Mouse (Mus musculus) bone marrow macrophage, adult 2 months (primary cell): ENCODE results near the gene Rbms2. TPM values are rescaled to one million over a fixed set of nuclear protein-coding genes. Genes with fewer than 3 reads are reported as not detected.
"Not testable (repeated sequence)": the region's sequence is repeated elsewhere in the genome, so short reads cannot be mapped to it uniquely, and the experiment has no call there.

Source experiments
- H3K27ac ChIP-seq: 2 replicates; pipeline ENCODE4 v1.5.1; 2012; ENCODE audit warnings: low read depth, low read length; ENCODE audit not compliant: insufficient read depth
- H3K4me1 ChIP-seq: 2 replicates; pipeline ENCODE4 v1.6.1; 2012; ENCODE audit warnings: low read length; ENCODE audit not compliant: control insufficient read depth, insufficient read depth
- H3K4me3 ChIP-seq: 2 replicates; pipeline ENCODE4 v1.5.1; 2012; ENCODE audit warnings: mild to moderate bottlenecking, low read length, moderate library complexity; ENCODE audit not compliant: insufficient read depth
- CTCF ChIP-seq: IDR thresholded peaks from 2 replicates; pipeline ENCODE4 v1.5.1; 2012; ENCODE audit warnings: low read depth, mild to moderate bottlenecking, low read length, moderate library complexity
- POLR2A ChIP-seq: IDR thresholded peaks from 2 replicates; pipeline ENCODE4 v1.6.1; 2012; ENCODE audit warnings: mild to moderate bottlenecking, low read depth, low read length, borderline replicate concordance
- polyA plus RNA-seq: library from polyadenylated mRNA; stranded (reverse); fragments of >200 nt; gene quantifications from 2 replicates; pipeline ENCODE4 v1.2.4, GENCODE M21; 2012; ENCODE audit not compliant: missing spikeins, insufficient read depth, insufficient read length

Rbms2 gene
- polyA plus RNA-seq, 1 experiment = 39.8 TPM

DNA sequence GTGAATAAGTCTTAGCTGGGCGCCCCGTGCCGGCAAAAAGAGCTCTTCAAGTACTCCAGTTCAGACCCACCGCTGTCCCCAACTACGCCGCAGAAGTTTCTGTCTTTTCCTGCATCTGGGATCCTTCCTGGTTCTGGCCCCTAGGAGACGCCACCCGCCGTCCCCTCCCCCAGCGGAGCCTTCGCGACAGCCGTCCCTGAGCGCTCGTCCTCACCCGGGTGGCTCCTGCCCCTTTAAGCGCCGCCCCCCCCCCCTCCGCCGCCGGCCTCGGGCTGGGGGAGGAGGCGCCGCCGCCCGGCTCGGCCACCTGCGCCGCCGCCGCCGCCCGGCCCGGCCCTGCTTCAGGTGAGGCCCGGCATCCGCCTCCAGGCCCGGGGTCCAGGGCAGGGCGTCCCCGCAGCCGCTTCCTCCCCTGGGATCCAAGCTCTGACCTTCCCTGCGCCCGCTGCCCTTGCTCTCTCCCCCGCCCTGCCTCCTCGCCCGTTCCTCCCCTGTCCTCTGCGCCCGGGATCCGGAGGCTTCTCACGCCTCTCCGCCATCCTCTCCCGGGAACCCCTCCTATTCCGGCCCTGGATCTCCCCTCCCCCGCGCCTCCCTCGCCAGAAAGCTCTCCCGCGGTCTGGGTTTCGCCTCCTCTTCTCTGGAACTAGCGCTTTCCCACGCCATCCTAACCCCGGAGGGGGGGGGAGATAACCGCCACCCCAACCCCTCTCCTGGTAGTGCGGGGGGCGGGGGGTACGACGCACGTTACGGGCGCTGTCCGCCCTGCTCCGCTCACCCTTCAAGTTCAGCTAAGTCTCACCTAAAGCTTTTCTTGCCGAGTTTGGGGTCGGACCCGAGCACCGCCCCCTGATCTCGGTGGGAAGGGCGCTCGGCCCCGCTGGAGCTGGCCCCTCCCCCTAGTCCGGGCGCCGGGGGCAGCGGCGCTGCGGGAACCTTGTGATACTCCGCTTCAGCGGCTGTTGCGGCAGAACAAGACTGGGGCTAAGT lies 87.3 kb downstream of the Rbms2 start:
- Histone ChIP-seq H3K4me1 (peaks cover 23% of the 10 kb centered on the region), H3K4me3 (peak overlapping the region; percentile 77), H3K27ac (peak overlapping the region; percentile 80)
- TF ChIP-seq POLR2A (no peak), CTCF (no peak)

DNA sequence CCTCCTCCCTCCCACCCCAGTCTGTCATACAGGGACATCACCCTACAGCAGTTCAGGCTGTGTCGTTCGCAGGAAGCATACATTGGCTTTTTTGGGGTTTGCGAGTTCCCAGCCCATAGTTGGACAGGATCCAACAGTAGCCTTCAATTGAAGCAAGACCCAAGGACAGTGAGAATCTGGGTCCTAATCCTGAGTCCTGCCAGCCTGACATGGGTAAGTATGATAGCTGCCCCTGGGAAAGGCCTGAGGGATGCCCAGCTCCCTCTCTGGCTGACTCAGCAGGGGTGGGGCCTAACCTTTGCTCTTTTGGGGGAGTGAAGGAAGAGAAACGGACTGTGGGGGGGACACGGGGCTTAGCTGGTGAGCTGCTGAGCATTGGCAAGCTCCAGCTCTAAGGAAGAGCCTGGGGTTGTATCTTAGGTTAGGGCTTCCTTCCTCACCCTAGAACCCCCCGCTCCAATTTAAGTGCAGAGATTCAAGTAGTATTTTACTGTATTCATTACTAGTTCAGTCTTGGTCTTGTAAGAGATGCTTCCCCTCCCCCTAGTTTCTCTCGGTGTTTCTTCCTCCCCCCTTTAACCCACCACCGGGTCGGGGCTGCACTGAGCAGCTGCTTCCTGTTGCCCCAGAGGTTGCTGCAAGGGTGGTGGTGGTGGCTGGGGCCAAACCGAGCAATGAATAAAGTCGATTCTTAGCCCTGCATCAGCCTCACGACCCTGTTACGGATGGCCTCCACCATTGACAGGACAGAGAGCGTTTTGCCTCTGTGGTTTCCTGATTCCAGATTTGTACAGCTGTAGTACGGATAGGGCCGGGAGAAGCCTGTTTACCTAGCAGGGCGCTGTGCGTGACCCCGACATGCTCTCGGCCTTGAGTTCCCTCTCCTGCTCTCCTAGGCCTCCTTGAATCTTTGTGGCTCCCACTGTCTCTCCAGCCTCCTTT lies 88.3 kb downstream of the Rbms2 start, which contains the start of gene Baz2a:
Baz2a (plus strand) TSS at position 14 of the 942 bp plus-strand sequence.
- H3K4me3 ChIP-seq = peak within 1 kb of the TSS; percentile 77
- H3K27ac ChIP-seq = peak within 1 kb of the TSS; percentile 80
- peaks cover 23% of the 10 kb centered on the region for H3K4me1 ChIP-seq
- TF ChIP-seq POLR2A = no peak
- TF ChIP-seq CTCF = no peak

DNA sequence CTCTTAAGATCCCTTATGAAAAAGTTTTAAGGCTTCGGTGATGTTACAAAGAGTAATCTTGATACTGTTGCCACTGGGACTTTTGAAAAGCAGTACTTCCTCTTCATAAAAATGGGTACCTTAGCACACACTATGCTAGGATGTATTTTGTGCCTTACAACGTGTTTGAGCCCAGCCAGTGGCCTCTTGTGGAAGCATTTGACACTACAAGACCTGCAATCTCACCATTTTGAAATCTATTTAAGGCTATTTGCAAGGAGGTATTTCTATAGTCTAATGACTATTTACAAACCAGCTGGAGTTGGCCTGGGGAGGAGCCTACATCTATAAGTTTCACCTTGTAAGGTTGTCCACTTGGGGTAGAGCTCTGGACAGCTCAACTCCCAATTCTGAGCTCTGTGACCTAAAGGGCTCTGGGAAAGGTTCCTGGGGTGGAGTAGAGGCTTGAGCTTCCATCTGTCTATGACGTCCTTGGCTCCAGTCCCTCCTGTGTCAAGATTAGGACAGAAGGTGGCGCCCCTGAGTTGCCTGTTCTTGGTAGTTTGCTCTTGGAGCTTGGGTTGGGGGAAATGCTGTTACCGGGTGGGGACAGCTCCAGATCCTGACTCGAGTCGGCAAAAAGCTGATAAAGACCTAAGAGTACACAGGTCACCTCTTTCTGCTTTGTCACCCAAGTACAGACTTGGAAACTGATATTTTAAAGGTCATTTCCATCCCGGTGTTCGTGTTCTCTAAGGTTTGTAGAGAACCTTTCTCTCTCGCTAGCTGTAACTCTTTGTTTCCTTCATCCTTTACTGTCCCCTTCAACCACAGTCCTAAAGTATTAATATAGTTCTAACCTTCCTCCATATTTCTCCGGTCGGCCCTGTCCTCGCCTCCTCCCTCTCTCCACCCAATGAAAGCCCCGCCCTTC lies 89.2 kb downstream of the Rbms2 start:
- peaks cover 16% of the 10 kb centered on the region for H3K4me1 ChIP-seq
- H3K27ac ChIP-seq = peak overlapping the region; percentile 76
- H3K4me3 ChIP-seq = peak overlapping the region; percentile 58
- no peak for TF ChIP-seq POLR2A
- peak; percentile 87 for TF ChIP-seq CTCF

DNA sequence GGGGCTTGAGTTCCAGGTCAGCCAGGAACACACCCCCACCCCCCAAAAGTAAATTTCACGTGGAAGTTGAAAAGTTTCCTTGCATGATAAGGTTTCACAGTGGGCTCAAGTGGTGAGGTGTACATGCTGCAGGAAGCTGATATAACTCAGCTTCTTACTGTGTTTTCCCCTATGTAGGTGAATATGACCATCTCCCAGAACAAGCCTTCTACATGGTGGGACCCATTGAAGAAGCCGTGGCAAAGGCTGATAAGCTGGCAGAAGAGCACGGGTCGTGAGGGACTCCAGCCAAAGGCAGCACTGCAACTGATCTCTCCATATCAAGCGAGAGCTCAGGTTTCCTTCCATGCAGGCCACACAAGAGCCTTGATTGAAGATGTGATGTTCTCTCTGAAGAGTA lies 90.3 kb downstream of the Rbms2 start:
- H3K4me1 ChIP-seq = peaks cover 13% of the 10 kb centered on the region

DNA sequence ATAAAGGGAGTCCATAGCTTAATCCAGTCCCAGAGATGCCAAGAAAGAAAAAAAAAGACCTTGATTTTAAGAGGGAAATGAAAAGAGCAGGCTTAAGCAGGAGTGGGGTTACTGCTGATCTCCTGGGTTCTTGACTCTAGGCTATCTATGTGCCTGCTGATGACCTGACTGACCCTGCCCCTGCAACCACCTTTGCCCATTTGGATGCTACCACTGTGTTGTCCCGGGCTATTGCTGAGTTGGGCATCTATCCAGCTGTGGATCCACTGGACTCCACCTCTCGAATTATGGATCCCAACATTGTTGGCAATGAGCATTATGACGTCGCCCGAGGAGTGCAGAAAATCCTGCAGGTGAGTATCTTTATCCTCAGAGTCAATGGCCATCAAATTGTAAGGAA lies 91.9 kb downstream of the Rbms2 start:
- TF ChIP-seq CTCF (no peak), POLR2A (no peak)
- Histone ChIP-seq H3K4me1 (peaks cover 5% of the 10 kb centered on the region), H3K27ac (no peak overlapping the region), H3K4me3 (no peak overlapping the region)

More for the DNA sequence above, 90.3 kb downstream of the Rbms2 start:
- TF ChIP-seq POLR2A = no peak
- no peak for TF ChIP-seq CTCF
- Histone ChIP-seq H3K4me3 (no peak overlapping the region), H3K27ac (no peak overlapping the region)

DNA sequence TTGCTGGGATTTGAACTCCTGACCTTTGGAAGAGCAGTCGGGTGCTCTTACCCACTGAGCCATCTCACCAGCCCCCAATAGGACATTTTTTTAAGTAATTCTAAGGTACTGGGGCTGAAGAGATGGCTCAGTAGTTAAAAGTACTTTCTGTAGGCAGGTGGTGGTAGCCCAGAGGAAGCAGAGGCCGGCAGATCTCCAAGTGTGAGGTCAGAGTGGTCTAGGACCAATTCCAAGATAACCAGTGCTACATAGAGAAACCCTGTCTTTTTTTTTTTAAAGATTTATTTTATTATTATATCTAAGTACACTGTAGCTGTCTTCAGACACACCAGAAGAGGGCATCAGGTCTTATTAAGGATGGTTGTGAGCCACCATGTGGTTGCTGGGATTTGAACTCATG lies 92.9 kb downstream of the Rbms2 start:
- H3K4me1 ChIP-seq, H3K27ac ChIP-seq, H3K4me3 ChIP-seq: not testable (repeated sequence)

DNA sequence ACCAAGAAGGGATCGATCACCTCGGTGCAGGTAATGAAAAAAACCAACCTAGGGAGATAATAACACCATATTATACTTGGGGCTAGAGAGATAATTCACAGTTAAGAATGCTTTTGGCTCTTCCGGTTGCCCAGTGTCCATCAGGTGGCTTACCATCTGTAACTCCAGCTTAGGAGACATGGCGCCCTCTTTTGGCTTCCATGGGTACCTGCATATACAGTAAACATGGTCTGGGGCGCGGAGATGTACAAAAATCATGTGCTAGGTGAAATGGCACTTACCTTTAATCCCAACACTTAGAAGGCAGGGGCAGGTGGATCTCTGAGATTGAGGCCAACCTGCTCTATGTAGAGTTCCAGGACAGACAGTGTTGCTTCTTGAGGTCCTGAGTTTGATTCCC lies 93.7 kb downstream of the Rbms2 start:
- no peak for TF ChIP-seq CTCF
- no peak for TF ChIP-seq POLR2A
- Histone ChIP-seq H3K27ac (no peak overlapping the region), H3K4me1 (peaks cover 8% of the 10 kb centered on the region), H3K4me3 (no peak overlapping the region)

DNA sequence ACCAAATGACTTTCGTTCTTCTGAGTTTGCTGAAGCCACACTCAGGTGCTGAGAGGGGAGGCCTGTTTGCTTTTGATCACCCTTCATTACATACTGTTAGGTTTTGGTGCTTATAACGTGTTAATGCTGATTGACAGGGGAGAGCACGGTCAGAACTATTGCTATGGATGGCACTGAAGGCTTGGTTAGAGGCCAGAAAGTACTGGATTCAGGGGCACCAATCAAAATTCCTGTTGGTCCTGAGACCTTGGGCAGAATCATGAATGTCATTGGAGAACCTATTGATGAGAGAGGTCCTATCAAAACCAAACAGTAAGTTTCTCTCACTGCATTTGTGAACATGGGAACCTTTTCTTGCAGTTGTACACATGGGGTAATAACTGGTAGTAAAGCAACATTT lies 95.9 kb downstream of the Rbms2 start:
- H3K4me3 ChIP-seq = peak overlapping the region; percentile 87
- peaks cover 8% of the 10 kb centered on the region for H3K4me1 ChIP-seq
- no peak for TF ChIP-seq CTCF
- no peak for TF ChIP-seq POLR2A
- H3K27ac ChIP-seq = peak overlapping the region; percentile 74; the same call in 1 of the 2 replicates

DNA sequence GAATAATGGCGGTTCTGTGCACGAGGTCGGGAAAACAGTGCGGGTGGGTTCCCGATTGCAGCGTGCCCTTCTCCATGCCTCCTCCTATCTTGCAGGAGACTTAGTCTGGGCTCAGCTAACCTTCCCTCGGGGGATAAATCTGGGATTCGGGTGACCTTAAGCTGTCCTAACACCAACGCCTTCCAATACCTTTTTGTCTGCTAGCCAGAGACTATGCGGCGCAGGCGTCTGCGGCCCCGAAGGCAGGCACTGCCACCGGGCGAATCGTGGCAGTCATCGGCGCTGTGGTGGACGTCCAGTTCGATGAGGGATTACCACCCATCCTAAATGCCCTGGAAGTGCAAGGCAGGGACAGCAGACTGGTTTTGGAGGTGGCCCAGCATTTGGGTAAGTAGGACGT lies 96.4 kb downstream of the Rbms2 start:
- Histone ChIP-seq H3K27ac (peak overlapping the region; percentile 74), H3K4me1 (peaks cover 8% of the 10 kb centered on the region), H3K4me3 (peak overlapping the region; percentile 87)
- TF ChIP-seq POLR2A (no peak), CTCF (no peak)
